Mouse (Mus musculus): Measurements from ENCODE around the gene Piezo1. TPM values are rescaled to one million over a fixed set of nuclear protein-coding genes. Genes with fewer than 3 reads are reported as not detected.
"Not testable (repeated sequence)": the region's sequence is repeated elsewhere in the genome, so short reads cannot be mapped to it uniquely, and the experiment has no call there.

The Piezo1 gene
- total RNA-seq (2021): 10 to 100 TPM; 18.8 to 21.6 TPM

- intact Hi-C loops (cut with DNase I): loop anchor here (1.0 to 5.0 kb wide), 3 partner anchors 50 to 279 kb away; partner anchors contain the start of gene Zc3h18
- DNase-seq: peak; percentile 97
Measured at GRCm38 (mm10) chr8:122551265-122552051, at the start of gene Piezo1. Gene Piezo1 (minus strand): TSS chr8:122551329.

GRCm38 (mm10) chr8:122600666-122601065, 49.5 kb upstream of the Piezo1 start:
- intact Hi-C loops (cut with DNase I): no loop called here
- DNase-seq: no peak

GRCm38 (mm10) chr8:122596031-122596430, 44.9 kb upstream of the Piezo1 start:
- no peak for DNase-seq
- intact Hi-C loops (cut with DNase I): no loop called here

GRCm38 (mm10) chr8:122593783-122594507, 42.8 kb upstream of the Piezo1 start:
- no peak for DNase-seq
- intact Hi-C loops (cut with DNase I): no loop called here

GRCm38 (mm10) chr8:122593240-122593639, 42.1 kb upstream of the Piezo1 start:
- intact Hi-C loops (cut with DNase I): no loop called here

GRCm38 (mm10) chr8:122586749-122587148, 35.6 kb upstream of the Piezo1 start:
- no peak for DNase-seq
- intact Hi-C loops (cut with DNase I): no loop called here

More at GRCm38 (mm10) chr8:122593240-122593639, 42.1 kb upstream of the Piezo1 start:
- DNase-seq: no peak

GRCm38 (mm10) chr8:122586171-122586570, 35.0 kb upstream of the Piezo1 start:
- intact Hi-C loops (cut with DNase I): no loop called here

GRCm38 (mm10) chr8:122585411-122585891, 34.3 kb upstream of the Piezo1 start:
- intact Hi-C loops (cut with DNase I): no loop called here
- no peak for DNase-seq

More at GRCm38 (mm10) chr8:122586171-122586570, 35.0 kb upstream of the Piezo1 start:
- no peak for DNase-seq

GRCm38 (mm10) chr8:122584981-122585380, 33.9 kb upstream of the Piezo1 start:
- intact Hi-C loops (cut with DNase I): no loop called here
- no peak for DNase-seq

GRCm38 (mm10) chr8:122580926-122581325, 29.8 kb upstream of the Piezo1 start:
- no peak for DNase-seq
- intact Hi-C loops (cut with DNase I): no loop called here

- no peak for DNase-seq
- intact Hi-C loops (cut with DNase I): no loop called here
Measured at GRCm38 (mm10) chr8:122579196-122579595, 28.1 kb upstream of the Piezo1 start.

- DNase-seq: no peak
- intact Hi-C loops (cut with DNase I): no loop called here
Measured at GRCm38 (mm10) chr8:122577116-122577515, 26.0 kb upstream of the Piezo1 start.

GRCm38 (mm10) chr8:122576648-122577022, 25.5 kb upstream of the Piezo1 start, which contains the start of gene Aprt:
Gene Aprt (minus strand): TSS chr8:122576909.
- intact Hi-C loops (cut with DNase I): no loop called here
- DNase-seq: peak; percentile 90 to 92

GRCm38 (mm10) chr8:122575735-122576647, 24.9 kb upstream of the Piezo1 start:
- DNase-seq: no peak
- intact Hi-C loops (cut with DNase I): loop anchor here (2.0 kb wide), 1 partner anchor 35 kb away; the partner anchor contains the start of genes Galns and Trappc2l

- intact Hi-C loops (cut with DNase I): loop anchor here (2.0 kb wide), 1 partner anchor 36 kb away; the partner anchor contains the start of genes Galns and Trappc2l
- no peak for DNase-seq
Measured at GRCm38 (mm10) chr8:122575286-122575685, 24.2 kb upstream of the Piezo1 start.

GRCm38 (mm10) chr8:122574667-122575251, 23.6 kb upstream of the Piezo1 start:
- DNase-seq: no peak
- intact Hi-C loops (cut with DNase I): loop anchor here (2.0 kb wide), 1 partner anchor 36 kb away; the partner anchor contains the start of genes Galns and Trappc2l

- no peak for DNase-seq
- intact Hi-C loops (cut with DNase I): loop anchor here (2.0 kb wide), 1 partner anchor 37 kb away; the partner anchor contains the start of genes Galns and Trappc2l
Measured at GRCm38 (mm10) chr8:122574264-122574663, 23.1 kb upstream of the Piezo1 start.

GRCm38 (mm10) chr8:122573577-122573976, 22.4 kb upstream of the Piezo1 start:
- no peak for DNase-seq

GRCm38 (mm10) chr8:122573176-122573575, 22.0 kb upstream of the Piezo1 start:
- DNase-seq; intact Hi-C loops (cut with DNase I): not testable (repeated sequence)

More at GRCm38 (mm10) chr8:122573577-122573976, 22.4 kb upstream of the Piezo1 start:
- intact Hi-C loops (cut with DNase I): no loop called here

All from heart, postnatal 36 days (tissue).